Mouse (Mus musculus): ENCODE data around the gene Leng9. TPM values are rescaled to one million over a fixed set of nuclear protein-coding genes. Genes with fewer than 3 reads are reported as not detected.

The Leng9 gene
- polyA plus RNA-seq, 1 experiment from 2014 or later: 1.8 TPM

DNA sequence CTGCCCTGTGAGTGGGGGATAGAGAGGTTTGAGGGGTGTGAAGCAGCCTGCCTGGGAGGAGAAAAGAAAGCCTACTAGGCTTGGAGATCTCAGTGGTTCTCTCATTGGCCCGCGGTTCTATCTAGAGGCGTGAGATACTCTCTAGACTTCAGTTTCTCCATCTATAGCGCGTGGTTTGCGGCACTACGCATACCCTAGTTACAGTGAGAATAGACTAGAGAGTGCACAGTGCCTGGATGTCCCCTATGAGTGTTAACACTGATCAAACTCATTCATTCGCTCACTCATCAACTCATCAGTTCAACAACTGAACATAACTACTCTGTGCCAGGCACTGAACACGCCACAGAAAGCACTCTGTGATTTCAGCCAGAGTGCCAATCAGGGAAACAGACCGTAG lies 27.4 kb downstream of the Leng9 start:
- Histone ChIP-seq H3K27ac (ENCODE audit: low read depth, low read length) (no peak overlapping the region), H3K27me3 (ENCODE audit: control insufficient read depth, insufficient read depth, low read length) (peaks cover 24% of the 10 kb centered on the region), H3K9me3 (ENCODE audit: control insufficient read depth, low read length) (no peaks in the 10 kb centered on the region), H3K36me3 (ENCODE audit: control insufficient read depth, insufficient read depth, low read length) (no peaks in the 10 kb centered on the region), H3K9ac (ENCODE audit: low read depth, low read length) (no peak overlapping the region), H3K4me2 (replicated peaks; ENCODE audit: low read depth, low read length) (no peak overlapping the region), H3K4me3 (ENCODE audit: low read length) (no peak overlapping the region), H3K4me1 (ENCODE audit: control insufficient read depth, insufficient read depth, low read length) (0 out of 2 replicates have a peak, but pooled peaks cover 8% of the 10 kb centered on the region)
- 90% methylated on average over 10 of the region's 10 CpGs for WGBS
- ATAC-seq (ENCODE audit: low FRiP score, low TSS enrichment): no peak

DNA sequence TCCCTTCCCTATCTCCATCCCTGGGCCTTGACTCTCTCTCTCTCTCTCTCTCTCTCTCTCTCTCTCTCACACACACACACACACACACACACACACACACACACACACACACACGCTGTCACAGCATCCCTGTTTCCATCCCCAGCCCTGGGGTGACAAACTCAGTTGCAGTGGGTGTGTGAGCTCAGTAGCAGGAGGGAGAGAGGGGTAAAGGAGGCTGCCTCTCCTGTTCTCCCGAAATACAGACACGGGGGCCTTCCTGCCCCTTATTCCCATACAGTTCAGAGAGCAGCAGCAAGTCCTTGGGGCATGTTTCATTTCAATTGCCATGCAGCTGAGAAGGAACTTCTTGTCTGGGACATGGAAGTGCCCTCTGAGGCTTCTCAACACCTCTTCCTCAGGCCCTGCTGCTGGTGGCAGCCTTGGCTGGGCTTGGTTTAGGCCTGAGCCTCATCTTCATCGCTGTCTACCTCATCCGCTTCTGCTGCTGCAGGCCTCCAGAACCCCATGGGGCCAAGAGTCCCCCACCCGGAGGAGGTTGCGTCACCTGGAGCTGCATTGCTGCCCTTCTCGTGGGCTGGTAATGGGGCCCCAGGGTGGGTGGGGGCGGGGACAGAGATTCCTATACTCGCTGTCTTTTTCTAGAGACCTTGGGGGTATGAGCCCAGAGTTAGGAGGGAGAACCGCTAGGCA lies 28.0 kb downstream of the Leng9 start:
- no peak overlapping the region for H3K9ac ChIP-seq (ENCODE audit: low read depth, low read length)
- no peak overlapping the region for H3K27ac ChIP-seq (ENCODE audit: low read depth, low read length)
- H3K4me2 ChIP-seq (replicated peaks; ENCODE audit: low read depth, low read length): no peak overlapping the region
- no peak for ATAC-seq (ENCODE audit: low FRiP score, low TSS enrichment)
- peaks cover 24% of the 10 kb centered on the region for H3K27me3 ChIP-seq (ENCODE audit: control insufficient read depth, insufficient read depth, low read length)
- no peaks in the 10 kb centered on the region for H3K36me3 ChIP-seq (ENCODE audit: control insufficient read depth, insufficient read depth, low read length)
- no peaks in the 10 kb centered on the region for H3K9me3 ChIP-seq (ENCODE audit: control insufficient read depth, low read length)
- 0 out of 2 replicates have a peak, but pooled peaks cover 8% of the 10 kb centered on the region for H3K4me1 ChIP-seq (ENCODE audit: control insufficient read depth, insufficient read depth, low read length)
- WGBS: 58% methylated on average over 11 of the region's 11 CpGs
- no peak overlapping the region for H3K4me3 ChIP-seq (ENCODE audit: low read length)

DNA sequence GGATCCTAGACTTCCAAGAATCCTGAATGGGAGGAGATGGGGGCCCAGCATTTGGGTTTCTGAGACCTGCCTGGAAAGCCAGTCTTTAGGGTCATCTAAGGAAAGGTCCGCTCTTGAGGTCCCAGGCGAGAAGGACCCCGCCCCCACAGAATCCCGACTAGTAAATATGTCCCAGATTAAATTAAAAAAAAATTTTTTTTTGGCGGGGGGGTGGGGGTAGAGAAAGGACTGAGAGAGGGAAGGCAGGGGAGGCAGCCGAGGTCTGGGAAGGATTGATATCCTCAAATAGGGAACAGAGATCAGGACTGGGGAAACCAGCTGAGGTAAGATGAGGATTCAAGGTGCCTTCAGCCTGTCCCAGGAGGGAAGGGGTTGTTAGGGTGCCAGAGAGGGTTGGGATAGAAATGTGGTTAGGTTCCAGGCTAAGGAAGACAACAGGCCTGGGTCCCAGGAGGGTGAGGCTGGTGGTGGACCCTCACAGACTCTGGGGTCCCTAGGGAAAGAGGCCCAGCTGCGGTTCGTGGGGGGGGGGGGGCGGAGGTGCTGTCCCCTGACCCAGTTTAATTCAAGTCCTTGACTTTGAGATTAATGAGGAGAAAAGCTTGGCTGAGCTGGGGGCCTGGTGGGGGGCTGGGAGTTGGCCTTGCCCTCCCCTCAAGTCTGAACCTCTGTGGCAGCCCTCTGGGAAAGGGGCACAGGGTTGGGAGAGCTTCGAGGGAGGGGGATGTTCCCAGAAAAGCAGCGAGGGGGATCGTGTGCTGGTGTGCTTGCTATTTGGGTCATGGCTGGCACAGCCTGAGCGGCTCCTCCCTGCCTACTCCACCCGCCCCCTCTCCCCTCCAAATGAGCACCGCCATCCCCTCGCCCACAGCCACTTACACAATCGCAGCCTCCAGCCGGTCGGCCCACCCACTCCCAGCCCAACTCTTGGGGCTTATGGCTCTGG lies 29.9 kb downstream of the Leng9 start:
- 14% methylated on average over 18 of the region's 19 CpGs for WGBS
- H3K4me3 ChIP-seq (ENCODE audit: low read length): peak overlapping the region; percentile 46

DNA sequence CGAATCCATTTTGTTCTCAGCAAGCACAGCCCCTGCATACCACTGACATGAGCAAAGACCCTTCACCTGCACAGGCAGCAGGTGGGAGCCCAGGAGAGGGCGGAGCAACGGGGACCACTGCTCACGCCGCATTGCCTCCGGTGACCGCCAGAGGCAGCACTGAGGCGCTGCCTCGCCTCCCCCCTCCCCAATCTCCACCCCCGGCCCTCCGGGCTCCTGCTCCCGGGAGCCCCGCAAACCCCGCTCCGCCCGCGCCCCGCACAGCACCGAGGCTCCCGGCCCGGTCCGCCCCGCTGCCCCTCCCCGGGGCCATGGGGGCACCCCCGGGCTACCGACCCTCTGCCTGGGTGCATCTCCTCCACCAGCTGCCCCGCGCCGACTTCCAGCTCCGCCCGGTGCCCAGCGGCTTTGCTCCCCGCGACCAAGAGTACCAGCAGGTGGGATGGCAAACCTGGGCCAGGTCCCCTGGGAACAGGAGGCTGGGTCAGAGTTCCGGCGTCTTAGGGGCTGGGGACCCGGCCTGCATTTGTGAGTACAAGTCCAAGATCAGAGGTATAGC lies 30.8 kb downstream of the Leng9 start, which contains the start of gene Ttyh1:
Ttyh1 (plus strand) TSS at position 65 of the 559 bp plus-strand sequence.
- peak; percentile 68; the same call in 1 of the 2 replicates for ATAC-seq (ENCODE audit: low FRiP score, low TSS enrichment)

More for the DNA sequence above, 29.9 kb downstream of the Leng9 start:
- no peak for ATAC-seq (ENCODE audit: low FRiP score, low TSS enrichment)
- Histone ChIP-seq H3K36me3 (ENCODE audit: control insufficient read depth, insufficient read depth, low read length) (no peaks in the 10 kb centered on the region), H3K4me2 (replicated peaks; ENCODE audit: low read depth, low read length) (peak overlapping the region; percentile 68), H3K27ac (ENCODE audit: low read depth, low read length) (no peak overlapping the region), H3K9ac (ENCODE audit: low read depth, low read length) (no peak overlapping the region), H3K9me3 (ENCODE audit: control insufficient read depth, low read length) (no peaks in the 10 kb centered on the region), H3K4me1 (ENCODE audit: control insufficient read depth, insufficient read depth, low read length) (0 out of 2 replicates have a peak, but pooled peaks cover 8% of the 10 kb centered on the region), H3K27me3 (ENCODE audit: control insufficient read depth, insufficient read depth, low read length) (peaks cover 24% of the 10 kb centered on the region)

DNA sequence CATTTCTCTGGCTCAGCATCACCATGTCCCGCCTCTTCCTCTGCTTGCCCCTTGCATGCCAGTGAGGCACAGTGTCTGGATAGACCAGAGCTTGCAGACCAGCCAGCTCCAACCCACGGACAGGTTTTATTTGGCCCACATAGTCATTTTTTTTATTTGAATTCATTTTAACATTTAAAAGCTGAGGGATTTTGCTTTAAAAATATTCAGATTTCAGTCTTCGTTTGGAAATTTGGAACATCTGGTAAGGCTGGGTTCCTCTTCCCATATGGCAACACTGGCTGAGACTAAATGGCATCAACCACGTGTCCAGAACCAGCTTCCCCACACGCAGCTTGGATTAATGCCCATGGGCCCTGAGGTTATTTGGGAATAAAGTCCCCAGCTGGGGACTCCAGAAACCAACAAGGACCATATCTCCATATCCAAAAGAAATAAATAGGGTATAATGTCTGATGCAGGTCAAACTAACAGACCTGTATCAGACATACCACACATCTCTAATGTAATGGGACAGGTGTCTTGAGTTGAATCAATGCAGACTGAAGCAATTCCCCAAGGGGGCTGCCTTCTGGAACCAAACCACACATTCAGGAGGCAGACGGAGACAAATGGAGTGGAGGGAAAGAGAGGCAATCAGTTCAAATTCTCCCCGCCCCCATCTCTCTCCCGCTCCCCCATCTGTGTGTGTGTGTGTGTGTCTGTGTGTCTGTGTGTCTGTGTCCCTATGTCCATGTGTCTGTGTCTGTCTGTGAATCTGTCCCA lies 32.9 kb downstream of the Leng9 start:
- Histone ChIP-seq H3K27ac (ENCODE audit: low read depth, low read length) (no peak overlapping the region), H3K4me3 (ENCODE audit: low read length) (no peak overlapping the region), H3K4me2 (replicated peaks; ENCODE audit: low read depth, low read length) (no peak overlapping the region), H3K4me1 (ENCODE audit: control insufficient read depth, insufficient read depth, low read length) (0 out of 2 replicates have a peak, but pooled peaks cover 2% of the 10 kb centered on the region), H3K9me3 (ENCODE audit: control insufficient read depth, low read length) (no peaks in the 10 kb centered on the region), H3K9ac (ENCODE audit: low read depth, low read length) (no peak overlapping the region), H3K27me3 (ENCODE audit: control insufficient read depth, insufficient read depth, low read length) (peaks cover 24% of the 10 kb centered on the region), H3K36me3 (ENCODE audit: control insufficient read depth, insufficient read depth, low read length) (no peaks in the 10 kb centered on the region)
- ATAC-seq (ENCODE audit: low FRiP score, low TSS enrichment): no peak
- 77% methylated on average over 8 of the region's 8 CpGs for WGBS

More for the DNA sequence above, 30.8 kb downstream of the Leng9 start, which contains the start of gene Ttyh1:
- H3K9ac ChIP-seq (ENCODE audit: low read depth, low read length): peak within 1 kb of the TSS; percentile 52
- H3K9me3 ChIP-seq (ENCODE audit: control insufficient read depth, low read length): no peaks in the 10 kb centered on the region
- H3K4me2 ChIP-seq (replicated peaks; ENCODE audit: low read depth, low read length): peak within 1 kb of the TSS; percentile 68
- H3K36me3 ChIP-seq (ENCODE audit: control insufficient read depth, insufficient read depth, low read length): no peaks in the 10 kb centered on the region
- whole genome bisulfite sequencing: under 1% methylated on average over 25 of the region's 37 CpGs
- 0 out of 2 replicates have a peak, but pooled peaks cover 6% of the 10 kb centered on the region for H3K4me1 ChIP-seq (ENCODE audit: control insufficient read depth, insufficient read depth, low read length)
- H3K27me3 ChIP-seq (ENCODE audit: control insufficient read depth, insufficient read depth, low read length): peaks cover 24% of the 10 kb centered on the region
- no peak within 1 kb of the TSS for H3K27ac ChIP-seq (ENCODE audit: low read depth, low read length)
- H3K4me3 ChIP-seq (ENCODE audit: low read length): peak within 1 kb of the TSS; percentile 46

DNA sequence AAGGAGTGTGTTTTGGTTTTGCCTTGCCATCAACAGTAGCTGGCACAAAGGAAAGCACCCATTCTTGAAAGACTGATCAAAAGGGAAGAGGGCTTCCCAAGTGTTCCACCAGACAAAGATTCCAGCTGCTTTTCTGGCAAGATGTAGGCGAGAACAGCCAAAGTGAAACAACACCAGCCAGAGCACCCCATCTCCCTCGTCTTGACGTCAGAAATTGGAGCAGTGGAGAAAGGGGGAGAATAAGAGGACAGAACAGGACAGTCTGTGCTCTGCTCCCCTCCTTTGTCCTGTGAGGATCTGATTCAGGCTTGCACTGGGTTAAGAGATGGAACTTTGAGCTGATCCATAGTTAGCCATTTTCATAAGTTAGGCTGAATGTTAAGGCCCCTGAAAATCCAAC lies 38.4 kb downstream of the Leng9 start:
- WGBS: 62% methylated on average over 3 of the region's 3 CpGs
- H3K27ac ChIP-seq (ENCODE audit: low read depth, low read length): no peak overlapping the region
- H3K4me3 ChIP-seq (ENCODE audit: low read length): no peak overlapping the region
- H3K9me3 ChIP-seq (ENCODE audit: control insufficient read depth, low read length): no peaks in the 10 kb centered on the region
- H3K27me3 ChIP-seq (ENCODE audit: control insufficient read depth, insufficient read depth, low read length): no peaks in the 10 kb centered on the region
- ATAC-seq (ENCODE audit: low FRiP score, low TSS enrichment): no peak
- no peak overlapping the region for H3K4me2 ChIP-seq (replicated peaks; ENCODE audit: low read depth, low read length)
- no peaks in the 10 kb centered on the region for H3K36me3 ChIP-seq (ENCODE audit: control insufficient read depth, insufficient read depth, low read length)
- H3K9ac ChIP-seq (ENCODE audit: low read depth, low read length): no peak overlapping the region
- no peaks in the 10 kb centered on the region for H3K4me1 ChIP-seq (ENCODE audit: control insufficient read depth, insufficient read depth, low read length)

DNA sequence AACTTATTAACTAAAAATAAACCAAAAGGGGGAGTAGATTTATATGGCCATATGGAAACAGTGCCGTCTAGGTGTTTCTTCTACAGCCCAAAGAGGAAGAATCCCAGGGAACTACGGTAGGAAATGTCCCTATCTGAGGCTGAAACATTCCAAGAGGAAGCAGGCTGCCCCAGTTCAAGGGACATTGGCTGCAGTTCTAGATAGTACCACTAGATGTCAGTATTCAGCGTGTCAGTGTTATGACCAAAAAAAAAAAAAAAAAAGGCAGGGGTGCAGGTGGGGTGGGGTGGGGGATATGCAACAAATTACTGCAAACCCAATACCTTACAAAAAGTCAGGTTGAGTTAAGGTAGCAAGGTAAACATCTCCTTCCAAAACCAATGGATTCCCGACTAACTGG lies 46.8 kb downstream of the Leng9 start:
- no peak for ATAC-seq (ENCODE audit: low FRiP score, low TSS enrichment)
- no peaks in the 10 kb centered on the region for H3K36me3 ChIP-seq (ENCODE audit: control insufficient read depth, insufficient read depth, low read length)
- WGBS: 15% methylated on average over 4 of the region's 4 CpGs

DNA sequence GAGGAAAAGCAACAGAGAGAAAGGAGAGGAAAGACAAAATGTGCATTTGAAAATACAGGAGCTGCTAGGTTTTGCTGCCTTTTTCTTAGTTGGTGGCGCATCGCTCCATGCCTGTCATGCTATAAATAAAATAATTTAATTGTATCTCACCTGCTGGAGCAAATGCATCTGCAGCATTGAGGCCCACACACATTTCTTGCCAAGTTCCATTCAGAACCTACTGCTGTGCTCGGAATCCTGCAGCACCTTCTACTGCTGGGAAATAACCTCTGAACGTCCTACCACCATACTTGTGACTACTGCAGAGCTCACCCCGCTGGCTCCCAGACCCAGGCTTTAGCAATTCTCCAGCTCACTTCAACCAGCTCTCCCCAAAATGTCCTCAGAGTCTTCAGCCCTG lies 49.0 kb downstream of the Leng9 start:
- 80% methylated on average over 5 of the region's 5 CpGs for WGBS
- H3K4me2 ChIP-seq (replicated peaks; ENCODE audit: low read depth, low read length): no peak overlapping the region
- H3K4me3 ChIP-seq (ENCODE audit: low read length): no peak overlapping the region
- no peaks in the 10 kb centered on the region for H3K27me3 ChIP-seq (ENCODE audit: control insufficient read depth, insufficient read depth, low read length)
- no peaks in the 10 kb centered on the region for H3K36me3 ChIP-seq (ENCODE audit: control insufficient read depth, insufficient read depth, low read length)
- no peak overlapping the region for H3K9ac ChIP-seq (ENCODE audit: low read depth, low read length)
- ATAC-seq (ENCODE audit: low FRiP score, low TSS enrichment): no peak
- H3K4me1 ChIP-seq (ENCODE audit: control insufficient read depth, insufficient read depth, low read length): no peaks in the 10 kb centered on the region
- H3K27ac ChIP-seq (ENCODE audit: low read depth, low read length): no peak overlapping the region
- no peaks in the 10 kb centered on the region for H3K9me3 ChIP-seq (ENCODE audit: control insufficient read depth, low read length)

More for the DNA sequence above, 46.8 kb downstream of the Leng9 start:
- no peaks in the 10 kb centered on the region for H3K9me3 ChIP-seq (ENCODE audit: control insufficient read depth, low read length)
- no peaks in the 10 kb centered on the region for H3K4me1 ChIP-seq (ENCODE audit: control insufficient read depth, insufficient read depth, low read length)
- no peak overlapping the region for H3K9ac ChIP-seq (ENCODE audit: low read depth, low read length)
- no peak overlapping the region for H3K27ac ChIP-seq (ENCODE audit: low read depth, low read length)
- H3K27me3 ChIP-seq (ENCODE audit: control insufficient read depth, insufficient read depth, low read length): no peaks in the 10 kb centered on the region
- H3K4me3 ChIP-seq (ENCODE audit: low read length): no peak overlapping the region
- no peak overlapping the region for H3K4me2 ChIP-seq (replicated peaks; ENCODE audit: low read depth, low read length)

All from kidney, embryonic 14.5 days (tissue).